Mouse (Mus musculus): ENCODE data around the gene Socs2.

Gene Socs2

GRCm38 (mm10) chr10:95420284-95420683 is 3.3 kb upstream of the Socs2 start:
- in situ Hi-C loops (cut with MboI, MseI): no loop called here

GRCm38 (mm10) chr10:95419726-95420125 is 2.7 kb upstream of the Socs2 start:
- in situ Hi-C loops (cut with MboI, MseI): no loop called here

- in situ Hi-C loops (cut with MboI, MseI): no loop called here
Measured at GRCm38 (mm10) chr10:95418631-95419030, 1.7 kb upstream of the Socs2 start.

GRCm38 (mm10) chr10:95417496-95418236 is 686 bp upstream of the Socs2 start:
- in situ Hi-C loops (cut with MboI, MseI): no loop called here

- in situ Hi-C loops (cut with MboI, MseI): no loop called here
Measured at GRCm38 (mm10) chr10:95416361-95416684, 657 bp downstream of the Socs2 start.

- in situ Hi-C loops (cut with MboI, MseI): no loop called here
Measured at GRCm38 (mm10) chr10:95415533-95416360, 1.2 kb downstream of the Socs2 start.

GRCm38 (mm10) chr10:95415159-95415532 is 1.8 kb downstream of the Socs2 start:
- in situ Hi-C loops (cut with MboI, MseI): no loop called here

GRCm38 (mm10) chr10:95414316-95415158 is 2.4 kb downstream of the Socs2 start:
- in situ Hi-C loops (cut with MboI, MseI): no loop called here

- in situ Hi-C loops (cut with MboI, MseI): no loop called here
Measured at GRCm38 (mm10) chr10:95411139-95411538, 5.8 kb downstream of the Socs2 start.

- in situ Hi-C loops (cut with MboI, MseI): no loop called here
Measured at GRCm38 (mm10) chr10:95410709-95411108, 6.3 kb downstream of the Socs2 start.

GRCm38 (mm10) chr10:95410209-95410608 is 6.8 kb downstream of the Socs2 start:
- in situ Hi-C loops (cut with MboI, MseI): no loop called here

- in situ Hi-C loops (cut with MboI, MseI): no loop called here
Measured at GRCm38 (mm10) chr10:95409149-95409548, 7.8 kb downstream of the Socs2 start.

- in situ Hi-C loops (cut with MboI, MseI): no loop called here
Measured at GRCm38 (mm10) chr10:95408487-95408886, 8.5 kb downstream of the Socs2 start.

- in situ Hi-C loops (cut with MboI, MseI): no loop called here
Measured at GRCm38 (mm10) chr10:95407541-95408160, 9.3 kb downstream of the Socs2 start.

- in situ Hi-C loops (cut with MboI, MseI): no loop called here
Measured at GRCm38 (mm10) chr10:95404774-95405173, 12.2 kb downstream of the Socs2 start.

GRCm38 (mm10) chr10:95399689-95400354 is 17.2 kb downstream of the Socs2 start:
- in situ Hi-C loops (cut with MboI, MseI): no loop called here

- in situ Hi-C loops (cut with MboI, MseI): no loop called here
Measured at GRCm38 (mm10) chr10:95398489-95398888, 18.5 kb downstream of the Socs2 start.

- in situ Hi-C loops (cut with MboI, MseI): no loop called here
Measured at GRCm38 (mm10) chr10:95397191-95397835, 19.7 kb downstream of the Socs2 start.

GRCm38 (mm10) chr10:95396356-95396755 is 20.6 kb downstream of the Socs2 start:
- in situ Hi-C loops (cut with MboI, MseI): no loop called here
